Mouse (Mus musculus) right cerebral cortex, postnatal 10 days (tissue): ENCODE measurements at regions not wholly inside any gene's neighbourhood (a gene's known extent, or its start where the extent isn't known, plus 50 kb on each side); places are given as distances from the start of the nearest gene placed in this dataset.
A peak's percentile ranks its signal among the peaks of the same experiment; 100 is the strongest.

ENCODE experiments used
- DNase-seq, 2 experiments: peaks; one replicate each; pipeline ENCODE4 v3.0.0; 2021; ENCODE audit warnings: low spot score in 2 of 2

GRCm38 (mm10) chr7:70649760-70650377 lies 283.3 kb upstream of the Nr2f2 start:
- no peak for DNase-seq

DNA sequence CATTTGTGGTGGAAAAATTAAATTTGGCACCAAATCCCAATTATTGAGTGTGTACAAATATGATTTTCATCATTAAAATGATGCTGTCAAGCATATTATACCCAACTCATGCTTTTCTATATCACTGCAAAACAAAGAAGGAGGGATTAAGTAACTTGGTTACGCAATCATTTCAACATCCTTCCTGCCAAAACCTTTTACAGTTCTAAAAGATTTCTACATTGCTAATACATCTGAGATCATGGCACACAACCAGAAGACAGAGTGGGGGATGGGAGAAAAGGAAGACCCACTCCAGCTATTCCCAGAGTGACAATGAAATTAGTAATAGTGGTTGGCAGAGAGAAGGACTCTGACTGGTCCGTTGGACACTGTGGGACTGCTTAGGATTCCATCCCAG lies 280.3 kb upstream of the Nr2f2 start:
- DNase-seq = no peak

DNA sequence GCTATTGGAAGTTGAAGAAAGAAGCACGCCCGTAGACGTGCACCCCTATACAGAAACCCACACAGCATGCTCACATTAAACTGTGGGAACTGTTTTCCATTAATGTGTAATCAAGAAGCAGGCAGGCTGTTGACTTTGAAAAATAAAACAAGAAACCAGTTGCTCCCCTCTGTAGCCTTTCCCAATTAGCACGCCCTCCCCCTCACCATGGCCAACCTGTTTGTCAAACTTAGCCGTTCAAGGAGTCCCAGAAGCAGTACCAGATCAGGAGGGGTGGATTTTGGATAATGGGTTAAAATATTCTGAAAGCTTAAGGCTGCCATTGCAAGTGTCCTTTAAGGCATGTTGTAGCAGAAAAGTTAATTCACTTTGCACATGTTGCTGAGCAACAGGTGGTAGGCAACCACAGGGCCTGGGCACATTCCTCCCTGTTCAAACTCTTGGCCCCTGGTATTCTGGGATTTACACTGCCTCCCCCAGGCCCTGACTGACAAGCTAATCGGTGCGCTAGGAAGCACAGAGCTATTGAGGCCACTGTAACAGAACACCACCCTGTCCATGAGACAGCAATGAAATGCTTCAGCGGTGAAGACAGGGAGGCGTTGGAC lies 277.3 kb upstream of the Nr2f2 start:
- DNase-seq = no peak

DNA sequence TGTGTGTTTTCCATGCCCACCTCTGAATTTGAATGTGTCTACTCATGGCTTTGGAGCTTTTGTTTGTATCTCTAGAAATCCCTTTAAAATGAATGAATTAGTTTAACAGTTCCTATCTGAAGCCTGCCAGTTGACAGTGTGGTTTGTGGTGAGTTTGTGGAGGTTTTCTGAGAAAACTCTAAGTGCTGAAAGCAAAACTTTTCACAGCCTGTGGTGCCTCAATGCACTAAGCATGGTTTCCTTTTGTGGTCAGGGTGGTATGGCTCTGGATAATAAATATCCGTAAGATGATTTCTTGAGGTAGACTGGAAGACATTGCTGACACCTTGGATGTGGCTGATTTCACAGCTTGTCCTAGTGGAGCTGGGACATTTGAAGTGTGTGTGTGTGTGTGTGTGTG lies 276.5 kb upstream of the Nr2f2 start:
- no peak for DNase-seq

GRCm38 (mm10) chr7:70641217-70641616 lies 274.7 kb upstream of the Nr2f2 start:
- DNase-seq = no peak

- DNase-seq = no peak
Measured at GRCm38 (mm10) chr7:70640574-70640973, 274.0 kb upstream of the Nr2f2 start.

DNA sequence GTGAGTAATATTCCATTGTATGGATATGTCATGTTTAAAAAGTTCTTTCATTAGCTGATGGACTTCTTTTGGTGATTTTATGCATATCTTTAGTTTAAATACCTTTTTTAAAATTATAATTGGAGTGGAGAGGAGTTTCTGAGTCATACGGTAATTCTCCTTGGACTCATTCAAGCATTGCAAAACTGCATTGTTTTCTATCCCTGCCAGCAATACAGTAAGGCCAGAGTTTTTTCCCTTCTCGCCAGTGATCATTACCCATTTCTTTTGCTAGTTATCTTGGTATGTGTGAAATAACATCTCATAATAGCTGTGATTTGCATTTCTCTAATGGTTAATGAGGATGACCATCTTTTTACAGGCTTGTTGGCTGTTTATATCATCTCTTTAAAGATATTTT lies 271.6 kb upstream of the Nr2f2 start:
- no peak for DNase-seq

- no peak for DNase-seq
Measured at GRCm38 (mm10) chr7:70634016-70634415, 267.5 kb upstream of the Nr2f2 start.

DNA sequence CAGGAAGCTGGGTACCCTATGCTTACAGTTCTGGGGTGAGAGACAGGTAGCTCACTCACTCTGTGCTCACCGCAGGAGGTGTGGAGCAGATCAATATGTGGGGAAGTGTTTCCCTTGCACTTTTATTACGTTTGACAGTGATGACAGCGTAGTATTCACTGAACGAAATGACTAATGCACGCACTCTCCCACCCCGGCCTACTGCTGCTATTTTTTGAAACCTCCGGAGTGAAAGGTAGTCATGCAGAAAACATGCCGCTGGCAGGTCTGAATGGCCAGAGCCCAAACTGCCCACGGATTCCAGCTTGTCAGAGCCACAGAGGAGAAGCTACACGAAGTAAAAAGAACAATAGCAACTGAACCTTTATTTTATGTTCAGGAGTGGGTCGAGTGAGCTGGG lies 267.0 kb upstream of the Nr2f2 start:
- DNase-seq = no peak

- no peak for DNase-seq
Measured at GRCm38 (mm10) chr7:70625643-70626231, 259.2 kb upstream of the Nr2f2 start.

DNA sequence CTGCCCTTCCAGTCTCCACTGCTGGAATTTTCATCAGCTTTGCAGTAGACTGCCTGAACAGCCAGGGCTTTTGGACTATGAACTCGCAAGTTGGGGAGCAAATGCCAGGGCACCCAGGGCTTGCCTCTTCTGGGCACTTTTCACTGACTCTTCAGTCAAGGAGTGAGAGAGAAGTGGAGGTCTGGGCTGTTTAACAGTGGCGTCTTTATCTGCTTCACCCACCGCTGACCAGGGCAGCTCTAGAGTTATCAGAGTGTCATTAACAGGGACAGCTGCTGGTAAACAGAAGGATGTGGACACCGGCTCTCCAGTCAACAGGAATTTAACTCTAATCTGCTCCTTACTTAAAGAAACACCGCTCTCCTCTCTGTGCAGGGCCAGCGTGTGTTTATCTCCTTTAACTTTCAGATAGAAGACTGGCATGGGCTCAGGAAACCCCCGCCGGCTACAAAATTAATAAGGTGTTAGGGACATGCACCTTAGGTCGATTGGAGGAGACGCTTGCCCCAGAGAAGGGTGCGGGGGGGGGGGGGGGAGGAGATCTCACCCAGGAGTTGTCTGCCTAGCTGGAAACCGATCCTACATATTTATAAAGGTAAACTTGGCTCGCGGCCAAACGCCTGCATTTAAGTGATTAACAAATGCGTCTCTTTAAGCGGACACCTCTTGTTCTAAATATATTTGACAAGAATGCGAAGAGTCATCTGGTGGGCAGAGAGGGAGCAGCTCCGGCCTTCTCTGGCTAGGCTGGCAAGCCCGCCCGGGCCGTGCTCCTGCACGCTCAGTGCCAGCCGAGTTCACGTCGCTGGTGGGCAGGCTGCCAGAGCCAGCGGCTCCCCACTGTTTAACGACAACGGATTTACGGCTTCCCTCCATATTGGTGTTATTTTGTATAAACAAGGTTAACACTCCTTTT lies 258.4 kb upstream of the Nr2f2 start:
- peak in 1 of 2 experiments; percentile 52 for DNase-seq

DNA sequence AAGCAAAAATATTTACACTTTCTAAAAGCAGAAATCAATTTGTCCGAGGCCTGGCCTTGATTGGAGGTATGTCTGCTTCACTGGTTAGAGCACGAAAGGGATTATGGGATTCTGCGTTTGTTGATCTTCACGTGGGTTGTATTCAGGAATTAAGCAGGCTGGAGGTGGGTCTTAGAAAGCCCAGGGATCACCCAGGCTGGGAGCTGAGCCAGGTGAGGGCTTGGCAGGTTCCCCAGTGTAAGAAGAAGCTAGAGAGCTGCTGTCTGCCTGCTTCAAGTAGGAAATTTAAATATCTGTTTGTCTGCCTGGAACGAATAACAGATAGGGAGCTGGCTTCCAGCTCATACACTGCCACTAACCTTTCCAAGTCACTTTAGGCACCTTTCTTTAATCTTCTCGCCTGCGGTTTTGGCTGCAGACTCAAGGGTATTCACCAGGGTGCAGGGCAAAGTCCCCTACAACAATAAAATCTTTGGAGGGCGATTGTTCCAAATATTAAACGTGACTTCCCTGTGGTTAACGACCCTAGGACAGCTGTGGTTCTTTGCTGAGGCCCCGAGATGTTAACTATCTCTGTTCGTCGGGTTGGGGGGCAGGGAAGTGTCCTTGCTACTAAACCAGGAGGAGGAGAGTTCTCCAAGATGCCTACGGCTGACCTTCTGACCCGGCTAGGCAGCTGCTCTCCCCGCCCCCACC lies 257.6 kb upstream of the Nr2f2 start:
- peak in 1 of 2 experiments; percentile 30 for DNase-seq

- DNase-seq = no peak
Measured at GRCm38 (mm10) chr7:70619400-70619799, 252.9 kb upstream of the Nr2f2 start.

DNA sequence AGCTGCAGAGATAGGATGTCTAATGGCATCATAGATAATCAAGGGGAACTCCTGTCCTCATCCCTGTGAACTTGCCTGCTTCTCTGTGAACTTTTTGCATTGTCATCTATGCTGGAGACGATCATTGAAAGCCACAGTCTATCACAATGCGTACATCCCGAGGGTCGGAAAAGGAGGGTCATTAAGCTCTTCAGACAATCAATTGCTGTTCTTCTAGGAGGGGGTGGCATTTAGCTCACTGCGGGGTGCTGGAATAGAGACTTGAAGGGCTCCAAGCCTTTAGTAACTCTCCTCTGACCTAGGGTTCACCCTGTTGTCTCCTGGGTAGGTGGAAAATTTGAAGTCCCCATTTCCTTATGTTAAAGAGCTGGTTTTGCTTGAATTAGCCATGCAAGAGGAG lies 251.7 kb upstream of the Nr2f2 start:
- no peak for DNase-seq

- no peak for DNase-seq
Measured at GRCm38 (mm10) chr7:70606511-70606910, 240.0 kb upstream of the Nr2f2 start.

- DNase-seq = no peak
Measured at GRCm38 (mm10) chr7:70604471-70605174, 238.1 kb upstream of the Nr2f2 start.

DNA sequence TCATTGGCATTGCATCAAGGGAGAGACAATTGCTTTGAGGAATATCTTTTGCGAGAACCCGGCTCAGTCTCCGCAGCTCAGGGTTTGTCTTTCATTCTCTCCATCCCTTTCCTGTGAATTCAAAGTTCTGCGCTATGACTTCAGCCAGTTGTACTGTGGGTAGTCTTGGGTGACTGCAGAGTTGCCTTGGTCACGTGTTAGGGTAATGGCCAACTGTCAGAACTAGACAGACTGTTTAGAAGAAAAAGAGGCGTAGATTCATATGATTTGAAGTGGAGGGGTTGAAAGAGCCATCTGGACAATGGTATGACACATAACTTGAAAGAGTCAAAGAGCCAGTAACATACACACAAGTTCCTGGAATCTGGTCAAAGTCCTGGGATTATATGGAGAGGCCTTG lies 226.5 kb upstream of the Nr2f2 start:
- no peak for DNase-seq

GRCm38 (mm10) chr7:70591361-70592256 lies 225.1 kb upstream of the Nr2f2 start:
- no peak for DNase-seq

- no peak for DNase-seq
Measured at GRCm38 (mm10) chr7:70589713-70590112, 223.2 kb upstream of the Nr2f2 start.

DNA sequence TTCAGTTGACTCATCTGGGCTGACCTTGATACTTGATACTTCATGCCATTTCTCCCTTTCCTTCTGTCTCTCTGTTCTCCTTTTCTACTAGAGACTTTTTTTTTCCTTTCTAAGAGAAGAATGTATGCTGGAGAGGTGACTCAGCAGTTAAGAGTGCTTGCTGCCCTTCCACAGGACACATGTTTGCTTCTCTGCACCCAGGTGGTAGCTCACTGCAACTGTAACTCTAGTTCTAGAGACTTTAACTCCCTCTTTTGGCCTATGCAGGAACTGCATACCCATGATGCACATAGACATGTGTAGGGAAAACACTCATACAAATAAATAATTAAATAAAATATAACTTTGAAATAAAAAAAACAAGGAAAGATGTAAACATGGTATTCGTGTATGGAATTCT lies 221.5 kb upstream of the Nr2f2 start:
- no peak for DNase-seq
